Mouse (Mus musculus) adrenal gland, adult 18-20 months (tissue): ENCODE results near the gene Dad1. TPM values are rescaled to one million over a fixed set of nuclear protein-coding genes. Genes with fewer than 3 reads are reported as not detected.

Experiments used
- DNase-seq, 2 experiments: peaks; one replicate each; pipeline ENCODE4 v3.0.0; 2021 to 2022; ENCODE audit warnings: low spot score in 2 of 2
- total RNA-seq, 2 experiments: library from RNA; stranded (reverse); gene quantifications; 1 replicate in 1 of 2; 2 replicates in 1 of 2; pipeline ENCODE4 v1.2.3; 2021

The Dad1 gene
- total RNA-seq, 2 experiments from 2014 or later: 381 to 382 TPM

DNA sequence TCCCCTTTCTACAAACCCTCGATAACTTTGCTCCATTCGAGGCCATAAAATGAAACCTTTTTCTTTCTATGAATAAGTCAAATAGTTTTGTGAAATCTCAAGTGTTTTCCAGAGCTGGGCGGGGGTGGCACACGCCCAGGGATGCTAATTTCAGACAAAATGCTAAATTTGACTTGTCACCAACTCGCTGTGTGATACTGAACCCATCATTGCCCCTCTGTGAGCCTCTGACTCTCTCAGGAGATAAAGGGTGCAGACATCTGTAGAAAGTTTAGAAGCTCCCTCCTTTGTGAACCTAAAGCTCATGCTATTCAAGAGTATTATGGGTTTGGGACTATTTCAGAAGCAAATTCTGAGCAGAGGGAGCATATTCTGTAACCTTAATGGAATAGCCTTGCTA, 46.0 kb downstream of the Dad1 start:
- no peak for DNase-seq

GRCm38 (mm10) chr14:54206750-54207550, 47.0 kb downstream of the Dad1 start:
- DNase-seq: no peak

DNA sequence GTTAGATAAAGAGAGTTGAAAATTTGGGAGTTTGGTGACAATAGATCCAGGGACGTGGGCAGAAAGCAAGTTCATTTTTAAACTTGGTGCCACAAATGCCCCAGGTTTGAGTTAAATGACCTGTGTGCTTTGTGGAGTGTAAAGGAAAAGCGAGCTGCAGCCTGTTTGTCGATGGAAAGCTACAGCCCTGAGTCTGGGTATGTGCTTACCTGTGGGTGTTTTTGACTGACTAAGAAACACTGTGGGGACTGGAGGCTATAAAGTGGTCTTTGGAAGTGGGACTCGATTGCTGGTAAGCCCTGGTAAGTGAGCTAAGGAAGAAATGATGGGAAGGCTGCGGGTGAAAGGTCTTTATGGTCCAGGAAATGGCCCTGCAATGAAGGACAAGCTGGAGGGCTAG, 47.6 kb downstream of the Dad1 start:
- no peak for DNase-seq

- DNase-seq: no peak
These were observed 48.0 kb downstream of the Dad1 start for GRCm38 (mm10) chr14:54205904-54206303.

- no peak for DNase-seq
These were observed 49.1 kb downstream of the Dad1 start for GRCm38 (mm10) chr14:54204786-54205185.

DNA sequence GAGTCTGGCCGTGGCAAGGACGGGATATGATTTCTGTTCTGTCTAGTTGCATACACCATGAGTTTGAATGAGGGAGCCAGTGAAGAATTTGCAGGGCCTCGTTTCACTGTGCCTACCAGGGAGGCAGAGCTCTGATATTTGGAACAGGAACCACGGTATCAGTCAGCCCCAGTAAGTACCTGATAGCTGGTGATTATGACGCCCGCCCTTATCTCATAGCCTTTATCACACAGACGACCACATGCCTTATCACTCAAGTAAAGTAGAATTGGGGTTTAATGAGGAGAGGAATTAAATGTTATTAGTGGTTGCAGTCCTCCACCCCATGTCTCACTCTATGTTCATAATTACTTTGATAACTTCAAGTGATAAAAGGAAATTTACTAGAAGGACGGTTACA, 49.6 kb downstream of the Dad1 start:
- no peak for DNase-seq

DNA sequence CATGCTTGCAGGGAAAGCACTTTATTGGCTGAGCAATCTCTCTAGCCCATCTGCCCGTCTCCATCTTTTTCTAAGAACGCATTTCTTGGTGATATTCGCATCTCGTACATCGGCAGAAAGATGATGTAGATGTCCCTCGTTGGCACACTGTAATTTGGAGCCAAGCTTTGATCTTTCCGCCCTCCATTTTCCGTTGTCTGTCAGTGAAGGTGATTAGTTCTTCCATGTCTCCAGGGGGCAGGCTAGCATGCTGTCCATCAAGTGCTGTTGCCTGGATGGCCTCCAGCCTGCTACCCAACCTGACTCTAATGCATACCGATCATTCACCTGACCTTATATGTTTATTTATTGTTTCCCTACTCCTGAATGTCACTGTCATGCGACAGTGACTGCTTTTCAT, 50.1 kb downstream of the Dad1 start:
- no peak for DNase-seq

- DNase-seq: no peak
These were observed 50.7 kb downstream of the Dad1 start for GRCm38 (mm10) chr14:54203207-54203606.

DNA sequence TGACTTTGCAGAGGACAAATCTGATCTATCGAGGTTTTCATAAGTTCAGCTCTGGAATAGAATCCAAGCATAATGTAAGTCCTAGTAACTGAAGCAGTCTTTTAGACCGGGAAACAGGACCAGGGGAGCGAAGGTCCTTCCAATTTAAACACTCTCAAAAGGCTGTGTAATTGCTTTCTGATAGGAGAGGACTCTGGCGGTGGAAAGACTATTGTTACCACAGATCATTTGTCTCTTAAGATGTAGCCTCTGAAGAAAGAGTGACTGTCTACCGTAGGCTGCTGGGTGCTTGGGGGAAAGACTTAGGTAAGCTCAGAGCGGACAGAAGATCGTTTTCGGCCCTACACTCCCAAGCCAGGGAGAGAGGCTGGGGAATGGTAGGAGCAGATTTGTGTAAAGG, 53.5 kb downstream of the Dad1 start:
- no peak for DNase-seq

GRCm38 (mm10) chr14:54199662-54200061, 54.2 kb downstream of the Dad1 start:
- no peak for DNase-seq

- no peak for DNase-seq
These were observed 56.2 kb downstream of the Dad1 start for GRCm38 (mm10) chr14:54197740-54198139.

GRCm38 (mm10) chr14:54195838-54196423, 58.0 kb downstream of the Dad1 start:
- no peak for DNase-seq

DNA sequence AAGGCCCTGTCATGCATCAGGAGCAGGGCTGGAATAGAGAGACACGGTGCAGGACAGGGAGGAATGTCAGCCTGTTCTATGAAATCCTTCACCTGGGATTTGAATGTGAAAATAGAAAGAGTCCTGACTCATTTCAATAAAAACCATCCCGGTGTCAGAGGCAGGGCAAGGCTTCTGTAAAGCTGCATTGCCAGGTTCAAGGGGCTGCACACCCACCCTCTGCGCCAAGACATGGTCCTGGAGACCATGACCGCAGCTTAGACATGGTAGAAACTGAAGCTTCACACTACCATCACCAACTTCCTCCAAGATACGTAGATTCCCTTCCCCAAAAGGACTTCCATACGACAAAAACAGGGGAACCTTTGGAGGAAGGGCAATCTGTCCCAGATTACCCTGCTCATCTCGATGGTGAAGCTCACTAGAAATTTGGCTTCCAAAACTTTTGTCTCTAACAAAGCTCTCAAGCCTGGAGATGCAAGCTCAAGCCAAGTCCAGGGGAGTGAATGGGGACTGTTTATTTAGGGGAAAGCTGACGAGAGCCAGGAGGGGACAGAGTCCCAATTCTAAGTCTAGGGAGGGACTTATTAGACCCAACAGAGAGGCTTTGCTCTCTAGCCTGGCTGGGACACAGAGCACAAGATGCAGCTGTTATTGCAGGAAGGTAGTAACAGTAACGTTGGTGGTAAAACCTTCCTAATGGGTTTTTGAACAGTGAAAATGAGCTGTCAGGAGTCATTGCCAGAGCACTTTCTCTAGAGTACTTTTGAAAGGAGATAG, 60.4 kb downstream of the Dad1 start:
- no peak for DNase-seq

GRCm38 (mm10) chr14:54192462-54192847, 61.4 kb downstream of the Dad1 start:
- DNase-seq: no peak

- no peak for DNase-seq
These were observed 62.1 kb downstream of the Dad1 start for GRCm38 (mm10) chr14:54191594-54192461.

- DNase-seq: no peak
These were observed 62.9 kb downstream of the Dad1 start for GRCm38 (mm10) chr14:54191026-54191390.

GRCm38 (mm10) chr14:54190305-54191025, 63.4 kb downstream of the Dad1 start:
- DNase-seq: no peak

- DNase-seq: no peak
These were observed 64.6 kb downstream of the Dad1 start for GRCm38 (mm10) chr14:54189255-54189654.

DNA sequence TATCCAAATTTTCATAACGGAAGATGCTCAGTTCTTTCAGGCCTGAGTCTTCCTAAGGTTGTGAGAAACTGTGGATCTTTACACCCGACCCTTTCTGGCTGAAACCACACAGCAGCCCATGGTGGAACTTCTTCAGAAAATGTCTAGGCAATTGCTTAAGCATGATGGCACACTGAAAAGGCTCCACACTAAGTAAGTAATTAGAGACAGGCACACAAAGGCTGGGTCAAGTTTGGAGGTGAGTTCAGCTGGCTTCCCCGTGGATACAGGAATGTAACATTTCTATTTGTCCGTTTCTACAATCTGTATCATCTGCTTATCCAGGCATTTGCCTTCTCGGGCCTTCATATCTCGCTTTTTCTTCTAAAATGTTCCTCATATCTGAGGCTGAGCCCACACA, 66.7 kb downstream of the Dad1 start:
- no peak for DNase-seq
